Mouse (Mus musculus): ENCODE measurements around the gene Hhipl2. TPM values are rescaled to one million over a fixed set of nuclear protein-coding genes. Genes with fewer than 3 reads are reported as not detected.

Gene Hhipl2
- polyA plus RNA-seq, 1 experiment, result not detected

GRCm38 (mm10) chr1:183388426-183389406, 29.3 kb upstream of the Hhipl2 start, which contains the start of gene Taf1a:
TSS of gene Taf1a (plus strand) at chr1:183388981.
- TF ChIP-seq POLR2A (IDR thresholded peaks at IDR 0.05; ENCODE audit: borderline replicate concordance, low read depth, low read length) (no peak), CTCF (IDR thresholded peaks at IDR 0.05; ENCODE audit: low read depth, low read length) (no peak)
- peak within 1 kb of the TSS; percentile 26; the same call in 1 of the 2 replicates for H3K27ac ChIP-seq (ENCODE audit: insufficient read depth, low read depth, low read length)
- peak within 1 kb of the TSS; percentile 71 for H3K4me3 ChIP-seq (ENCODE audit: insufficient read depth, low read length)
- H3K4me1 ChIP-seq (ENCODE audit: control insufficient read depth, insufficient read depth, low read length), result 0 out of 2 replicates have a peak, but pooled peaks cover 2% of the 10 kb centered on the region

- TF ChIP-seq CTCF (IDR thresholded peaks at IDR 0.05; ENCODE audit: low read depth, low read length) (no peak), POLR2A (IDR thresholded peaks at IDR 0.05; ENCODE audit: borderline replicate concordance, low read depth, low read length) (no peak)
- H3K27ac ChIP-seq (ENCODE audit: insufficient read depth, low read depth, low read length), result no peak overlapping the region
- no peaks in the 10 kb centered on the region for H3K4me1 ChIP-seq (ENCODE audit: control insufficient read depth, insufficient read depth, low read length)
- H3K4me3 ChIP-seq (ENCODE audit: insufficient read depth, low read length), result no peak overlapping the region
Observed at GRCm38 (mm10) chr1:183403396-183403795, 14.6 kb upstream of the Hhipl2 start.

- H3K27ac ChIP-seq (ENCODE audit: insufficient read depth, low read depth, low read length), result no peak overlapping the region
Observed at GRCm38 (mm10) chr1:183414081-183414727, 3.8 kb upstream of the Hhipl2 start.

GRCm38 (mm10) chr1:183419741-183420140, 1.7 kb downstream of the Hhipl2 start:
- H3K27ac ChIP-seq (ENCODE audit: insufficient read depth, low read depth, low read length), result no peak overlapping the region
- no peak overlapping the region for H3K4me3 ChIP-seq (ENCODE audit: insufficient read depth, low read length)
- TF ChIP-seq CTCF (IDR thresholded peaks at IDR 0.05; ENCODE audit: low read depth, low read length) (no peak), POLR2A (IDR thresholded peaks at IDR 0.05; ENCODE audit: borderline replicate concordance, low read depth, low read length) (no peak)
- no peaks in the 10 kb centered on the region for H3K4me1 ChIP-seq (ENCODE audit: control insufficient read depth, insufficient read depth, low read length)

More at GRCm38 (mm10) chr1:183414081-183414727, 3.8 kb upstream of the Hhipl2 start:
- TF ChIP-seq POLR2A (IDR thresholded peaks at IDR 0.05; ENCODE audit: borderline replicate concordance, low read depth, low read length) (no peak), CTCF (IDR thresholded peaks at IDR 0.05; ENCODE audit: low read depth, low read length) (no peak)
- no peak overlapping the region for H3K4me3 ChIP-seq (ENCODE audit: insufficient read depth, low read length)
- H3K4me1 ChIP-seq (ENCODE audit: control insufficient read depth, insufficient read depth, low read length), result no peaks in the 10 kb centered on the region

GRCm38 (mm10) chr1:183420296-183420695, 2.3 kb downstream of the Hhipl2 start:
- no peak overlapping the region for H3K27ac ChIP-seq (ENCODE audit: insufficient read depth, low read depth, low read length)
- H3K4me3 ChIP-seq (ENCODE audit: insufficient read depth, low read length), result no peak overlapping the region
- no peak for TF ChIP-seq POLR2A (IDR thresholded peaks at IDR 0.05; ENCODE audit: borderline replicate concordance, low read depth, low read length)
- no peak for TF ChIP-seq CTCF (IDR thresholded peaks at IDR 0.05; ENCODE audit: low read depth, low read length)
- no peaks in the 10 kb centered on the region for H3K4me1 ChIP-seq (ENCODE audit: control insufficient read depth, insufficient read depth, low read length)

- Histone ChIP-seq H3K4me1 (ENCODE audit: control insufficient read depth, insufficient read depth, low read length) (no peaks in the 10 kb centered on the region), H3K27ac (ENCODE audit: insufficient read depth, low read depth, low read length) (no peak overlapping the region), H3K4me3 (ENCODE audit: insufficient read depth, low read length) (no peak overlapping the region)
- TF ChIP-seq POLR2A (IDR thresholded peaks at IDR 0.05; ENCODE audit: borderline replicate concordance, low read depth, low read length), result no peak
- TF ChIP-seq CTCF (IDR thresholded peaks at IDR 0.05; ENCODE audit: low read depth, low read length), result no peak
Observed at GRCm38 (mm10) chr1:183424100-183424499, 6.1 kb downstream of the Hhipl2 start.

- no peaks in the 10 kb centered on the region for H3K4me1 ChIP-seq (ENCODE audit: control insufficient read depth, insufficient read depth, low read length)
- no peak for TF ChIP-seq POLR2A (IDR thresholded peaks at IDR 0.05; ENCODE audit: borderline replicate concordance, low read depth, low read length)
- no peak for TF ChIP-seq CTCF (IDR thresholded peaks at IDR 0.05; ENCODE audit: low read depth, low read length)
- no peak overlapping the region for H3K4me3 ChIP-seq (ENCODE audit: insufficient read depth, low read length)
- H3K27ac ChIP-seq (ENCODE audit: insufficient read depth, low read depth, low read length), result no peak overlapping the region
Observed at GRCm38 (mm10) chr1:183434918-183435317, 16.9 kb downstream of the Hhipl2 start.

GRCm38 (mm10) chr1:183439036-183439435, 21.0 kb downstream of the Hhipl2 start:
- Histone ChIP-seq H3K27ac (ENCODE audit: insufficient read depth, low read depth, low read length) (no peak overlapping the region), H3K4me3 (ENCODE audit: insufficient read depth, low read length) (peak overlapping the region; percentile 61), H3K4me1 (ENCODE audit: control insufficient read depth, insufficient read depth, low read length) (no peaks in the 10 kb centered on the region)
- TF ChIP-seq CTCF (IDR thresholded peaks at IDR 0.05; ENCODE audit: low read depth, low read length), result peak; percentile 53
- no peak for TF ChIP-seq POLR2A (IDR thresholded peaks at IDR 0.05; ENCODE audit: borderline replicate concordance, low read depth, low read length)

GRCm38 (mm10) chr1:183442015-183442774, 24.2 kb downstream of the Hhipl2 start:
- TF ChIP-seq POLR2A (IDR thresholded peaks at IDR 0.05; ENCODE audit: borderline replicate concordance, low read depth, low read length) (no peak), CTCF (IDR thresholded peaks at IDR 0.05; ENCODE audit: low read depth, low read length) (peak; percentile 73)
- Histone ChIP-seq H3K27ac (ENCODE audit: insufficient read depth, low read depth, low read length) (no peak overlapping the region), H3K4me1 (ENCODE audit: control insufficient read depth, insufficient read depth, low read length) (no peaks in the 10 kb centered on the region), H3K4me3 (ENCODE audit: insufficient read depth, low read length) (no peak overlapping the region)
